Mouse (Mus musculus) lung, adult 2 months (tissue): ENCODE data around the gene Spop. TPM values are rescaled to one million over a fixed set of nuclear protein-coding genes. Genes with fewer than 3 reads are reported as not detected.
A peak's percentile ranks its signal among the peaks of the same experiment; 100 is the strongest.

ENCODE experiments used
- DNase-seq: peaks from one replicate; pipeline ENCODE4 v3.0.0; 2022
- H3K4me1 ChIP-seq: fragments of 200-500 bp; 2 replicates; pipeline ENCODE4 v1.6.1; 2011; ENCODE audit warnings: low read length; ENCODE audit not compliant: control insufficient read depth, insufficient read depth
- H3K4me3 ChIP-seq: fragments of 200-500 bp; replicated peaks from 2 replicates; pipeline ENCODE3; 2011; ENCODE audit warnings: low read depth, mild to moderate bottlenecking, control low read depth, low read length; ENCODE audit errors: extremely low read depth
- CTCF ChIP-seq: fragments of 200-500 bp; IDR thresholded peaks from 2 replicates; pipeline ENCODE4 v1.5.1; 2011; ENCODE audit warnings: mild to moderate bottlenecking, low read length, control low read depth; ENCODE audit not compliant: insufficient read depth
- POLR2A ChIP-seq: fragments of 200-500 bp; IDR thresholded peaks from 2 replicates; pipeline ENCODE4 v1.6.1; 2011; ENCODE audit warnings: low read depth, mild to moderate bottlenecking, control low read depth, low read length, borderline replicate concordance; ENCODE audit errors: extremely low read depth
- WGBS: fragments of 180-500 bp; shearing (Covaris S2); methylation state at CpG from one replicate; pipeline ENCODE4 v1.1.7; 2018; 5-methylcytosine and 5-hydroxymethylcytosine counted together
- polyA plus RNA-seq: library from polyadenylated mRNA; depleted of rRNA; stranded (reverse); fragments of >200 nt; gene quantifications from 2 replicates; pipeline ENCODE4 v1.2.3, GENCODE M21; 2012; rRNA removed

Gene Spop
- 70.1 and 125 TPM in 2 replicates for polyA plus RNA-seq

DNA sequence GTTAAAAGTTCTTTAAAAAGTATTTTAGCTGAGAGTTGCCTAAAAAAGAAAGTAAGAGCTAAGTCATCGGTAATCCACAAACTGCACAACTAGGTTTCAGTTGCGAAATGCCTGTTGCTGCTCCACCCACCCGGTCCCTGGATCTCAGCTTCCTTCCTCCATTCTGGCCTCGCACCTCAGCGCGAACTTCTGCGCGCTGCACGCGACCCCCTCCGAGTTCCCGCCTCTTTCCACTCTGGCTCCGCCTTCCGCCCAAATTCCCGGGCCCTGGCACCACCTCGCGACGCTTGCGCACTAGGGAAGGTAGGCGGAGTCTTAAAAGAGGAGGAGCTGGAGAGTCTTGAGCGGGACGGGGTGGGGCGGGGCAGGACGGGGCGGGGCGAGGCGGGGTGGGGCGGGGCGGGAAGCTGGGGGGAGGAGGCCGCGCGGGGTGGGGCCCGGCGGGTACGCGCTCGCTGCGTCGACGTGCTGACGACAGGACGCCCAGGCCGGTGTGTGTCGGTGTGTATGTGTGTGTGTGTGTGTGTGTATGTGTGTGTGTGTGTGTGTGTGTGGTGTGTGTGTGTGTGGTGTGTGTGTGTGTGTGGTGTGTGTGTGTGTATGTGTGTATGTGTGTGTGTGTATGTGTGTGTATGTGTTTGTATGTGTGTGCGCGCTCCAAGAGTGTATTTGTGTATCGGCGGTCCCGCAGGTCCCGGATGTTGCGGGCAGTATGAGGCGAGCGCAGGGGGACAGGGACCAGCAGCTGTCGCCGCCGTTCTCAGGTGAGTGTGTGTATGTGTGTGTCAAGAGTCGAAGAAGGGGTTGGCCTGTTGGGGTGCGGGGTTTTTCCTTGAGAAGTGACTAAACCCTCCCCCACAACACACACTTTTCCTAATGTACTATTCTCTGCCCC lies at the start of gene Spop:
TSS of gene Spop (plus strand) at position 440 of the 895 bp plus-strand sequence.
- peak; percentile 94 for DNase-seq
- 2% methylated on average over 57 of the region's 58 CpGs for WGBS
- Histone ChIP-seq H3K4me3 (peak within 1 kb of the TSS; percentile 80), H3K4me1 (peaks cover 7% of the 10 kb centered on the region)
- TF ChIP-seq CTCF (no peak), POLR2A (peak; percentile 80; the same call in 1 of the 2 replicates)

DNA sequence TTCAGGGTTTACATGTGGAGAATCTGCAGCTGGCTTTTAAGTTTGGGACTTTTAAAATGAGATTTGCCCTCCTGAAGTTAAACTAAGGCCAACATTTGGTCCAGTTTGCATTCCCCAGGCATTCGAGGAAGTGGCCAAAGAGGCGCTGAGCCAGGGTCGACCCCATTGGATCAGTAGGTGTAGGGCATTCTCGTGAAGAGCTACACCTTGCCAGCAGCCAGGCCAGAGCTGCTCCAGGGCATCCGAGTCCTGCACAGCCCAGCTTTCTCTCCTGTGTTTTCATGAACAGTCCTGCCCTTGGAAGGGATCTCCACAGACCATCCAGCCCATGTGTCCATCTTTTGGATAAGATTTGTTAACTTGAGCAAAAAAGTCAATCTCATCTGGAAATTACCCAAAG lies 49.5 kb upstream of the Spop start:
- no peak overlapping the region for H3K4me3 ChIP-seq
- WGBS = 61% methylated on average over 5 of the region's 5 CpGs
- no peak for DNase-seq
- H3K4me1 ChIP-seq = peaks cover 18% of the 10 kb centered on the region
- TF ChIP-seq CTCF (no peak), POLR2A (no peak)

DNA sequence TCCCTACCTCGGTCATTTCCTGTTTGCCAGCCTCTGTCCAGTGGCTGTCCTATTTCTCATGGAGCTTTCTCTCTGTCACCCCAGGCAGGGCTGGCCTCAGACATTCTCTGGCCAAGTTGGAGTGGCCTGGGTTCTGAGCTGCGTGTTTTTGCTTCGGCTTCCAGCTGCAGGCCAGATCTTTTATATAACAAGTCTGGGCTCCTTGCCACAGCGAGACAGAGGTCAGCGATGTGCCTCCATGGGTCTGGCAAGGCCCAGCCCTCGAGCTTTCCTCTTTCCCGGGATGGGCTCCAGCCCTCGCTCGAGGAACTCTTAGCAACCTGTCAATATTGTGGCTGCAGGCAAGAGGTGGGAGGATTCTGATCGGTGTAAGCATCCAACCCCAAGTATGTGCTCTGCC lies 48.3 kb upstream of the Spop start:
- peaks cover 20% of the 10 kb centered on the region for H3K4me1 ChIP-seq
- DNase-seq = peak; percentile 63
- H3K4me3 ChIP-seq = no peak overlapping the region
- 48% methylated on average over 10 of the region's 10 CpGs for WGBS
- TF ChIP-seq CTCF (no peak), POLR2A (no peak)

DNA sequence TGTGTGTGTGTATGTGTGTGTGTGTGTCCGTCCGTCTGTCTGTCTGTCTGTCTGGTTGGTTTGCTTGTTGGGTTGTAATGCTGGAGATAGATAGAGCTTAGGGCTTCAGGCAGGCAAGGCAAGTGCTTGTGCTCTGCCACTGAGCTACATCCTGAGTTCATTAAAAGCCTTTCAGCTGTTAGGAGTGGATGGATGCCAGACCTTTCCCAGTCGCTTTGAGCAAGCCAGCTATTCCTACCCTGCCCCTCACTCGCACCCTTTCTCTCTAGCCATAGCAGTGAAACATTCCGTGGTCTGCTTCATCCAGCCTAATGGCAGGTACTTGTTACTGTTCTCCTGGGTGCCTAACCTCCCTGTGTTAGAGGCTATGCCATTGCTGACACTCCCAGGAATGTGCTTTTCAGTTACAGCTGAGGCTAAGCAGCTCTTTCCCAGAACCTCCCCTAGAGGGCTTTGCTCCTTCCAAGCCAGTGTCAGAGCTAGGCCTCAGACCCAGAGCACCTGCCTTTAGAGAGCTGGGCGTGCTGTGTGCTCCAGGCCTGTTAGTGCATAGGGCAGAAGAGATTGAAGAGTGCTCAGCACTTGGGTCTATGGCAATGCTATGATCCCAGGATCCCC lies 47.5 kb upstream of the Spop start:
- Histone ChIP-seq H3K4me3 (no peak overlapping the region), H3K4me1 (peaks cover 20% of the 10 kb centered on the region)
- no peak for DNase-seq
- WGBS = 67% methylated on average over 6 of the region's 6 CpGs
- no peak for TF ChIP-seq CTCF
- TF ChIP-seq POLR2A = no peak

DNA sequence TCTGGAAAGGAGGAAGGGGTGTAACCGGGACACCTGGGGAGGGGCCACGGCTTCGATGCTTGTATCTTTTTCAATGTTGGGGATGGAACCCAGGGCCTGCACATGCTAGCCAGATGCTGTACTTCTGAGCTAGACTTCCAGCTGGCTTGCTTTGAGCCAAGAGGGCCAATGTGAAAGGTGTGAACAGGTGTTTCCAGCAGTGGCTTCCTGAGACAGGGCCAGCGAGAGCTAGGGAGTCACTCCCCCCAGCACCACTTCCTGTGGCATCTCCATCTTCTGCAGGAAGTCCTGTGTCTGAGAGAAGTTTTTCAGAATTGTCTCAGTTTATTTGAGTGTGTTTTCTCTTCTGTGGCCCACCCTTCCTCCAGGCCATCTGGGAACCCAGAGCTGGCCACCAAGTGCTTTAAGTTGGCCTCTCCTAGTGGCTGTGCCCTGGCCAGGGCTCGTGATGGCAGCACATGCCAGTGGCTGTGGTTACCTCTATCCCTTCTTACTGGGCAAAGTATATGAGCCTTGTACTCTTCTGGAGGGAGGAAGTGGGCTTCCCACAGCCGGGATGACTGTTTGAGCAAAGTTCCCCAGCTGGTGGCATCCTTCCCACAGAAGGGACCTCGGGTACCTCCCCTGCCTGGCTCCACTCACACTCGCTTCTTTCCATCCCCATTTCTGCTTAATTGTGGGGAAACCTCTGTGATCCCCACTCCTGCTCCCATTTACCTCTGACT lies 46.7 kb upstream of the Spop start:
- peaks cover 20% of the 10 kb centered on the region for H3K4me1 ChIP-seq
- TF ChIP-seq CTCF = no peak
- TF ChIP-seq POLR2A = no peak
- WGBS = 62% methylated on average over 8 of the region's 8 CpGs

DNA sequence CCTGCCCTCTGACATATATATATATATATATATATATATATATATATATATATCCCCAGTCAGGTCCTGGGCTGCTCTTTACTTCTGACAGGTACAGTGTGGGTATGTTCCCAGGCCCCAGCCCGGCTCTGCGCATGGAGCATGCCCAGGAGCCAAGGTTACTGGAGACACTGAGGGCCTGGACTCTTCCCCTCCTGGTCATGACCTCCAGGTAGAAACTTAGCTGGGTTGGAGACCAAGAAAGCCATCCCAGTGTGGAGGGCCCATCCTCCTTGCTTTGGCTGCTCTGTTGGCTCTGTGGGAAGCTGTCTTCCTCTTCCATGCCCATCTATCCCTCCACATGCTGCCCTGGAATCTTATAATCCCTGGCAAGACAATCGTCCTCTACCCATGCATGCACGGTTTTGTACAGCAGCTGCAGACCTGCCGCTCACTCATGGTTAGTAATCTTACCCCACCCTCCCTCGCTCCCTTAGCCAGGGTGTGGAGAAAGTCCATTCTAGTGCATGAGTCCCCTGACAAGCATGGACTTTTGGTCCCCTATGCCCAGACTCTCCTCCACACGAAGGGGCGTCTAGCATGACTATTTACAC lies 45.6 kb upstream of the Spop start:
- WGBS = 90% methylated on average over 8 of the region's 8 CpGs
- H3K4me3 ChIP-seq = no peak overlapping the region
- DNase-seq = no peak
- peaks cover 20% of the 10 kb centered on the region for H3K4me1 ChIP-seq
- TF ChIP-seq POLR2A (no peak), CTCF (no peak)

More for the DNA sequence above, 46.7 kb upstream of the Spop start:
- H3K4me3 ChIP-seq = no peak overlapping the region
- DNase-seq = no peak

DNA sequence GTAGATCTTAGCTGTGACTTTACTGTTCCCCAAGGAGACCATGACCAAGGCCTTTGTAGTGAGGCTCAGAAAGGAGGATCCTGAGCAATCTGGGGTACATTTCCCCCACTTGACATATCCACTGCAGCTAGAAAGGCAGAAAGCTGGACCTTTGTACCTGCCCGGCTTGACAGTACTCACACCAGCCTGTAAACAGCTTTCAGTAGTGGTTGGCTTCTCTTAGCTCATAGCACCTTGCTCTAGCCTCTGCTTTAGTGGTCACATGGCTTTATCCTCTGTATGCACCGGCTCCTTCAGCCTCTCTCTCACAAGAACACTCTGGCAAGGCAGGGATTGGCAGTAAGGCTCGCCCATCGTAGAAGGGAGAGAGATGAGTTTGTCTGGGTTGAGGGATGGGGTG lies 45.0 kb upstream of the Spop start:
- Histone ChIP-seq H3K4me3 (no peak overlapping the region), H3K4me1 (peaks cover 20% of the 10 kb centered on the region)
- TF ChIP-seq POLR2A (no peak), CTCF (no peak)
- WGBS = 88% methylated on average over 4 of the region's 4 CpGs
- no peak for DNase-seq

DNA sequence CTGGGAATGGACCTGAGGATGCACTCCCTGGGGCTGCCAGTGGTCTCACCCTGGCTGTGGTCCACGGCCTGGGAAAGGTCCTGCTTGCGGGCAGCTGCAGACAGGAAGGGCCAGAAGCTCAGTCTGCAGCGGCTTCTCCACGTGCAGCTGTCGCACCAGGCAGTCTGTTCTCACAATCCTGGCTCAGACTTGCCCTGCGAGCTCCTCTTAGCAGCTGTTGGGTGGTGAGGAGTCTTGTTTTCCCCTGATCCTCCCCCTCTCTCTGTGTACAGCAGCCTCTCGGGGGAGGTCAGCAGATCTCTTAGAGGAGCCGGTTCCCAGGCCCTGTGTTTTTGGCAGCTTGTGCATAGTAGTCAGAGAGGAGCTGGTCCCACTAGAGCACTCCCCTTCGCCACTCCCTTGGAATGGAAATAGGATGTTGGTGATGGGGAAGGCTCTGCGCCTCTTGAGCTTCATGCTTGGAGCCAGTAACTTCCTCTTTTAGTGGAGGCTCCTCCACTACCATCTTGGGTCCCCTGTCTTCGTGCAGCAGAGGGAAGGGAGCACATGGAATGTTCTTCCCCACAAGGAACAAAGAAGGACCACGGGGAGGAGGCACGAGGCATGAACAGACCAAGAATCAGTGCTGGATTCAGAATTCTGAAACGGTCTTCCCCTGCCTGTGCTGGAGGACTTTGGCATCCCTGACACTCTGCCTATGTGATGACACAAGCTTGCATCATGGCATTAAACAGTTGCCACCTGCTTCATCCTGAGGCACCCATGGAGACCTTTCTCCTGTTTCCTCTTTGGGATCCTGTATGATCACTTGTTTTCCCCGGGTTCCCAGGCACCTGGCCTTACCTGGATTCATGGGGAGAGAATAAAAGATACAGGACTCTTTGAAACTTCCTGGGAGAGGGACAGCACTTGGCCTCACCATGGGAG lies 43.7 kb upstream of the Spop start:
- Histone ChIP-seq H3K4me1 (peaks cover 17% of the 10 kb centered on the region), H3K4me3 (no peak overlapping the region)
- WGBS = 51% methylated on average over 15 of the region's 15 CpGs
- no peak for DNase-seq
- no peak for TF ChIP-seq POLR2A
- no peak for TF ChIP-seq CTCF
